ENCODE assay signal across 23 mouse cellular contexts in genomic region chr15:80147511-80147910, GRCm38 (mm10). TPM values are rescaled to one million over a fixed set of nuclear protein-coding genes. Genes with fewer than 3 reads are reported as not detected.
DNase-seq lines count a peak whose midpoint lies in the region; ATAC-seq lines count a peak whose summit lies in the region.
"Had no signal": no experiment of that assay in that cellular context is flagged by ENCODE, and none has a peak within 500 bp of the region (broad histone marks: within the 10 kb centered on the region; RNA-seq: fewer than 3 reads in every experiment).

No protein-coding gene starts in this region.

- no peak for ATAC-seq in heart, embryonic 14.5 days (ENCODE audit: insufficient number of reproducible peaks, insufficient read depth, low FRiP score, low read depth)
- ATAC-seq in limb, embryonic 13.5 days (ENCODE audit: low FRiP score, low read depth), result no peak
- ATAC-seq in midbrain, embryonic 13.5 days, result no peak
- ATAC-seq: forebrain, embryonic 14.5 days; hindbrain, embryonic 16.5 days; inflammation-experienced regulatory T-cells, adult 6 months; intestine, postnatal 0 days had no signal

- 52% methylated on average over 5 of the region's 5 CpGs for WGBS in heart, embryonic 14.5 days
- WGBS in limb, embryonic 13.5 days, result 87% methylated on average over 5 of the region's 5 CpGs
- WGBS in limb, embryonic 10.5 days, result 87% methylated on average over 5 of the region's 5 CpGs
- 69% methylated on average over 5 of the region's 5 CpGs for WGBS in midbrain, embryonic 13.5 days
- 75% methylated on average over 5 of the region's 5 CpGs for WGBS in midbrain, embryonic 10.5 days

- DNase-seq in adrenal gland, postnatal 14 days, result peak; percentile 65
- no peak for DNase-seq in adrenal gland, adult 18-20 months (ENCODE audit: low spot score in 2 of 2)
- DNase-seq in heart, postnatal 14 days, result no peak
- no peak for DNase-seq in limb, embryonic 10.5 days (ENCODE audit: low spot score)
- no peak for DNase-seq in midbrain, embryonic 10.5 days (ENCODE audit: low spot score)
- DNase-seq: cerebellum, adult 11 months; cerebellum, adult 8-10 months; cerebellum, postnatal 14 days; embryo, embryonic 11 days; heart, postnatal 4 days had no signal

- H3K27me3 ChIP-seq in heart, embryonic 14.5 days (ENCODE audit: control insufficient read depth, insufficient read depth, low read length), result no peaks in the 10 kb centered on the region
- no peaks in the 10 kb centered on the region for H3K27me3 ChIP-seq in limb, embryonic 13.5 days
- H3K27me3 ChIP-seq in limb, embryonic 10.5 days (ENCODE audit: low read depth, poor library complexity, severe bottlenecking), result no peaks in the 10 kb centered on the region
- H3K27me3 ChIP-seq in midbrain, embryonic 13.5 days, result no peaks in the 10 kb centered on the region
- H3K27me3 ChIP-seq in midbrain, embryonic 10.5 days (ENCODE audit: low read depth, poor library complexity, severe bottlenecking), result no peaks in the 10 kb centered on the region
- H3K27me3 ChIP-seq: embryonic facial prominence, embryonic 15.5 days; hindbrain, embryonic 12.5 days had no signal

- H3K27ac ChIP-seq in heart, embryonic 14.5 days (replicated peaks in 1 of 2; ENCODE audit: control insufficient read depth in 1 of 2, insufficient read depth in 1 of 2, low read depth in 2 of 2, low read length in 2 of 2), result no peak overlapping the region
- H3K27ac ChIP-seq in limb, embryonic 13.5 days, result no peak overlapping the region
- H3K27ac ChIP-seq in limb, embryonic 10.5 days, result no peak overlapping the region
- 0 out of 2 replicates have a peak overlapping the region, but pooled peaks have one; percentile 19 for H3K27ac ChIP-seq in midbrain, embryonic 13.5 days
- H3K27ac ChIP-seq in midbrain, embryonic 10.5 days (replicated peaks), result no peak overlapping the region
- H3K27ac ChIP-seq: embryonic facial prominence, embryonic 15.5 days; forebrain, embryonic 10.5 days; hindbrain, embryonic 12.5 days had no signal

- no peaks in the 10 kb centered on the region for H3K9me3 ChIP-seq in heart, embryonic 14.5 days (ENCODE audit: control insufficient read depth, low read length)
- no peaks in the 10 kb centered on the region for H3K9me3 ChIP-seq in limb, embryonic 13.5 days
- no peaks in the 10 kb centered on the region for H3K9me3 ChIP-seq in limb, embryonic 10.5 days (replicated peaks)
- no peaks in the 10 kb centered on the region for H3K9me3 ChIP-seq in midbrain, embryonic 13.5 days
- H3K9me3 ChIP-seq in midbrain, embryonic 10.5 days (replicated peaks), result no peaks in the 10 kb centered on the region
- H3K9me3 ChIP-seq: embryonic facial prominence, embryonic 15.5 days; forebrain, embryonic 10.5 days; hindbrain, embryonic 12.5 days had no signal

- intact Hi-C loops in heart, postnatal 14 days (cut with DNase I), result no loop called here

- H3K9ac ChIP-seq in heart, embryonic 14.5 days (ENCODE audit: low read length), result 0 out of 2 replicates have a peak overlapping the region, but pooled peaks have one; percentile 3
- H3K9ac ChIP-seq in limb, embryonic 13.5 days, result peak overlapping the region; percentile 19; the same call in 1 of the 2 replicates
- no peak overlapping the region for H3K9ac ChIP-seq in midbrain, embryonic 13.5 days (replicated peaks)
- H3K9ac ChIP-seq: embryonic facial prominence, embryonic 15.5 days; hindbrain, embryonic 12.5 days had no signal

- no peak overlapping the region for H3K4me3 ChIP-seq in heart, embryonic 14.5 days (ENCODE audit: control insufficient read depth in 1 of 2, insufficient read depth in 1 of 2, low read depth in 1 of 2, low read length in 2 of 2)
- H3K4me3 ChIP-seq in limb, embryonic 13.5 days, result no peak overlapping the region
- no peak overlapping the region for H3K4me3 ChIP-seq in limb, embryonic 10.5 days
- H3K4me3 ChIP-seq in midbrain, embryonic 13.5 days (replicated peaks), result no peak overlapping the region
- no peak overlapping the region for H3K4me3 ChIP-seq in midbrain, embryonic 10.5 days
- H3K4me3 ChIP-seq: embryonic facial prominence, embryonic 15.5 days; erythroblast, embryonic 14.5 days; forebrain, embryonic 10.5 days; hindbrain, embryonic 12.5 days had no signal

- peaks cover 7 to 21% of the 10 kb centered on the region in 2 experiments; a peak in 3 of 4 replicates for H3K4me1 ChIP-seq in heart, embryonic 14.5 days (ENCODE audit: control insufficient read depth in 2 of 2, insufficient read depth in 2 of 2, low read length in 2 of 2)
- peaks cover 15% of the 10 kb centered on the region for H3K4me1 ChIP-seq in limb, embryonic 13.5 days
- peaks cover 3% of the 10 kb centered on the region; the same call in 1 of the 2 replicates for H3K4me1 ChIP-seq in limb, embryonic 10.5 days
- H3K4me1 ChIP-seq in midbrain, embryonic 13.5 days (replicated peaks), result peaks cover 16% of the 10 kb centered on the region
- H3K4me1 ChIP-seq in midbrain, embryonic 10.5 days, result 0 out of 2 replicates have a peak, but pooled peaks cover 6% of the 10 kb centered on the region
- H3K4me1 ChIP-seq: embryonic facial prominence, embryonic 15.5 days; hindbrain, embryonic 12.5 days had no signal

- H3K36me3 ChIP-seq in heart, embryonic 14.5 days (ENCODE audit: control insufficient read depth, insufficient read depth, low read length), result peaks cover 64% of the 10 kb centered on the region
- H3K36me3 ChIP-seq in limb, embryonic 13.5 days, result peaks cover 73% of the 10 kb centered on the region
- H3K36me3 ChIP-seq in limb, embryonic 10.5 days, result peaks cover 73% of the 10 kb centered on the region
- H3K36me3 ChIP-seq in midbrain, embryonic 13.5 days, result peaks cover 52% of the 10 kb centered on the region
- peaks cover 75% of the 10 kb centered on the region for H3K36me3 ChIP-seq in midbrain, embryonic 10.5 days

- H3K4me2 ChIP-seq in heart, embryonic 14.5 days (ENCODE audit: low read length), result no peak overlapping the region
- no peak overlapping the region for H3K4me2 ChIP-seq in limb, embryonic 13.5 days (replicated peaks)
- H3K4me2 ChIP-seq in midbrain, embryonic 13.5 days (replicated peaks), result no peak overlapping the region
- H3K4me2 ChIP-seq: embryonic facial prominence, embryonic 15.5 days; hindbrain, embryonic 12.5 days had no signal

RNA-seq across cellular contexts. Expression of gene Tab1, which starts 14.6 kb away (rescaled TPM):
- 14.6 and 23.0 TPM in 2 replicates for total RNA-seq in adrenal gland, postnatal 14 days (2021)
- 1 to 10 TPM; 9.3 to 9.4 TPM for total RNA-seq in adrenal gland, adult 18-20 months (2021)
- polyA plus RNA-seq in heart, embryonic 14.5 days (2014; fragmentation: Nextera tagmentation; extraction: Ambion mirVana), result 28.0 and 30.0 TPM in 2 replicates
- total RNA-seq in heart, postnatal 14 days (2021), result 10 to 100 TPM; 27.8 to 32.4 TPM
- polyA plus RNA-seq in limb, embryonic 13.5 days (2015; fragmentation: Nextera tagmentation; extraction: Ambion mirVana), result 45.6 and 45.8 TPM in 2 replicates
- 41.8 and 52.4 TPM in 2 replicates for polyA plus RNA-seq in limb, embryonic 10.5 days (2016; fragmentation: Nextera tagmentation; extraction: Ambion mirVana)
- polyA plus RNA-seq in midbrain, embryonic 13.5 days (2015; fragmentation: Nextera tagmentation; extraction: Ambion mirVana), result 41.1 and 43.0 TPM in 2 replicates
- 40.0 and 48.9 TPM in 2 replicates for polyA plus RNA-seq in midbrain, embryonic 10.5 days (2016; fragmentation: Nextera tagmentation; extraction: Ambion mirVana)

RNA-seq across cellular contexts. Expression of gene Mgat3, which starts 26.0 kb away (rescaled TPM):
- 6.6 and 7.6 TPM in 2 replicates for total RNA-seq in adrenal gland, postnatal 14 days (2021)
- 1 to 10 TPM; 8.2 to 8.7 TPM for total RNA-seq in adrenal gland, adult 18-20 months (2021)
- 0.78 and 1.9 TPM in 2 replicates for polyA plus RNA-seq in heart, embryonic 14.5 days (2014; fragmentation: Nextera tagmentation; extraction: Ambion mirVana)
- 1 to 10 TPM; 1.6 to 2.0 TPM for total RNA-seq in heart, postnatal 14 days (2021)
- polyA plus RNA-seq in limb, embryonic 13.5 days (2015; fragmentation: Nextera tagmentation; extraction: Ambion mirVana), result 6.0 and 6.1 TPM in 2 replicates
- polyA plus RNA-seq in limb, embryonic 10.5 days (2016; fragmentation: Nextera tagmentation; extraction: Ambion mirVana), result 4.0 and 5.3 TPM in 2 replicates
- polyA plus RNA-seq in midbrain, embryonic 13.5 days (2015; fragmentation: Nextera tagmentation; extraction: Ambion mirVana), result 11.4 and 12.3 TPM in 2 replicates
- 5.9 and 7.8 TPM in 2 replicates for polyA plus RNA-seq in midbrain, embryonic 10.5 days (2016; fragmentation: Nextera tagmentation; extraction: Ambion mirVana)
- total RNA-seq: common myeloid progenitor, adult 5-6 weeks; MEL had no signal
- polyA plus RNA-seq: erythroblast, embryonic 14.5 days; inflammation-experienced regulatory T-cells, adult 6 months had no signal

RNA-seq across cellular contexts. Expression of gene Rpl3, which starts 55.8 kb away (rescaled TPM):
- 594 and 691 TPM in 2 replicates for total RNA-seq in adrenal gland, postnatal 14 days (2021)
- 100 to 1,000 TPM; 584 to 618 TPM for total RNA-seq in adrenal gland, adult 18-20 months (2021)
- 763 and 822 TPM in 2 replicates for polyA plus RNA-seq in heart, embryonic 14.5 days (2014; fragmentation: Nextera tagmentation; extraction: Ambion mirVana)
- 100 to 1,000 TPM; 278 to 293 TPM for total RNA-seq in heart, postnatal 14 days (2021)
- polyA plus RNA-seq in limb, embryonic 13.5 days (2015; fragmentation: Nextera tagmentation; extraction: Ambion mirVana), result 1,057 and 1,068 TPM in 2 replicates
- 1,077 and 1,189 TPM in 2 replicates for polyA plus RNA-seq in limb, embryonic 10.5 days (2016; fragmentation: Nextera tagmentation; extraction: Ambion mirVana)
- polyA plus RNA-seq in midbrain, embryonic 13.5 days (2015; fragmentation: Nextera tagmentation; extraction: Ambion mirVana), result 608 and 612 TPM in 2 replicates
- polyA plus RNA-seq in midbrain, embryonic 10.5 days (2016; fragmentation: Nextera tagmentation; extraction: Ambion mirVana), result 866 and 996 TPM in 2 replicates

RNA-seq across cellular contexts. Expression of gene Syngr1, which starts 56.4 kb away (rescaled TPM):
- total RNA-seq in adrenal gland, postnatal 14 days (2021), result 28.5 and 29.8 TPM in 2 replicates
- 10 to 100 TPM; 25.7 to 59.9 TPM for total RNA-seq in adrenal gland, adult 18-20 months (2021)
- 40.7 and 44.5 TPM in 2 replicates for polyA plus RNA-seq in heart, embryonic 14.5 days (2014; fragmentation: Nextera tagmentation; extraction: Ambion mirVana)
- 10 to 100 TPM; 77.8 to 79.6 TPM for total RNA-seq in heart, postnatal 14 days (2021)
- polyA plus RNA-seq in limb, embryonic 13.5 days (2015; fragmentation: Nextera tagmentation; extraction: Ambion mirVana), result 5.5 and 5.6 TPM in 2 replicates
- polyA plus RNA-seq in limb, embryonic 10.5 days (2016; fragmentation: Nextera tagmentation; extraction: Ambion mirVana), result 1.4 and 3.2 TPM in 2 replicates
- polyA plus RNA-seq in midbrain, embryonic 13.5 days (2015; fragmentation: Nextera tagmentation; extraction: Ambion mirVana), result 20.6 and 26.2 TPM in 2 replicates
- polyA plus RNA-seq in midbrain, embryonic 10.5 days (2016; fragmentation: Nextera tagmentation; extraction: Ambion mirVana), result 7.3 and 7.7 TPM in 2 replicates
